Mouse (Mus musculus) kidney, postnatal 10 days (tissue): ENCODE data around the gene Prima1.

Source experiments
- DNase-seq: peaks from one replicate; pipeline ENCODE4 v3.0.0; 2021; ENCODE audit warnings: mixed read lengths

Prima1 gene

GRCm38 (mm10) chr12:103150247-103150646 lies 91.7 kb downstream of the Prima1 start:
- DNase-seq = no peak
